Mouse (Mus musculus) liver, embryonic 16.5 days (tissue): ENCODE results near the gene Relt. TPM values are rescaled to one million over a fixed set of nuclear protein-coding genes. Genes with fewer than 3 reads are reported as not detected.

Source experiments
- ATAC-seq: fragments of 200-750 bp; cut with Nextera tagmentation; 2 replicates; pipeline ENCODE4 v1.8.0; 2017; ENCODE audit warnings: low read depth, mild to moderate bottlenecking, moderate number of reproducible peaks, moderate library complexity
- H3K27ac ChIP-seq: fragments of 300-500 bp; sonication (generic); 2 replicates; pipeline ENCODE4 v1.5.1; 2014; ENCODE audit warnings: mild to moderate bottlenecking, low read length
- H3K27me3 ChIP-seq: fragments of 300-500 bp; sonication (generic); 2 replicates; pipeline ENCODE4 v1.6.1; 2014; ENCODE audit warnings: low read depth, low read length, mixed read lengths; ENCODE audit not compliant: control insufficient read depth, insufficient read depth
- H3K36me3 ChIP-seq: fragments of 300-500 bp; sonication (generic); 2 replicates; pipeline ENCODE4 v1.6.1; 2014; ENCODE audit warnings: mild to moderate bottlenecking; ENCODE audit not compliant: control insufficient read depth, insufficient read depth
- H3K4me1 ChIP-seq: fragments of 300-500 bp; sonication (generic); 2 replicates; pipeline ENCODE4 v1.6.1; 2014; ENCODE audit warnings: low read depth, low read length, mixed read lengths; ENCODE audit not compliant: control insufficient read depth
- H3K4me2 ChIP-seq: fragments of 300-500 bp; sonication (generic); 2 replicates; pipeline ENCODE4 v1.6.1; 2014; ENCODE audit warnings: low read depth, low read length, mixed read lengths
- H3K4me3 ChIP-seq: fragments of 300-500 bp; sonication (generic); 2 replicates; pipeline ENCODE4 v1.5.1; 2014; ENCODE audit warnings: low read depth, mild to moderate bottlenecking, low read length
- H3K9ac ChIP-seq: fragments of 300-500 bp; sonication (generic); 2 replicates; pipeline ENCODE4 v1.6.1; 2014; ENCODE audit warnings: low read depth, low read length
- H3K9me3 ChIP-seq: fragments of 300-500 bp; sonication (generic); replicated peaks from 2 replicates; pipeline ENCODE4 v1.6.1; 2016; ENCODE audit warnings: low read length; ENCODE audit not compliant: control insufficient read depth
- WGBS: fragments of 180-500 bp; shearing (Covaris S2); extraction: QIAGEN DNeasy Blood & Tissue Kit; methylation state at CpG from one replicate; pipeline ENCODE4 v1.1.7; 2014; ENCODE audit not compliant: insufficient replicate concordance; 5-methylcytosine and 5-hydroxymethylcytosine counted together
- polyA plus RNA-seq: library from polyadenylated mRNA; unstranded; fragments of >200 nt; fragmentation: Nextera tagmentation; extraction: Ambion mirVana; gene quantifications from 2 replicates; pipeline ENCODE4 v1.2.1, GENCODE M21; 2015

The Relt gene
- 15.8 and 16.3 TPM in 2 replicates for polyA plus RNA-seq

- ATAC-seq, result peak; percentile 88
- Histone ChIP-seq H3K4me1 (peaks cover 48% of the 10 kb centered on the region), H3K4me2 (peak within 1 kb of the TSS; percentile 86)
Measured at GRCm38 (mm10) chr7:100862828-100863638, at the start of gene Relt. Gene Relt (minus strand): TSS chr7:100863446.

GRCm38 (mm10) chr7:100911791-100912190 lies 48.5 kb upstream of the Relt start:
- H3K9me3 ChIP-seq, result no peaks in the 10 kb centered on the region
- WGBS, result 63% methylated on average over 9 of the region's 9 CpGs
- H3K27ac ChIP-seq, result no peak overlapping the region

More at GRCm38 (mm10) chr7:100862828-100863638, at the start of gene Relt:
- Histone ChIP-seq H3K9ac (peak within 1 kb of the TSS; percentile 99), H3K9me3 (no peaks in the 10 kb centered on the region), H3K27ac (peak within 1 kb of the TSS; percentile 89), H3K27me3 (no peaks in the 10 kb centered on the region), H3K36me3 (peaks cover 5% of the 10 kb centered on the region), H3K4me3 (peak within 1 kb of the TSS; percentile 98)
- WGBS, result under 1% methylated on average over 90 of the region's 91 CpGs

DNA sequence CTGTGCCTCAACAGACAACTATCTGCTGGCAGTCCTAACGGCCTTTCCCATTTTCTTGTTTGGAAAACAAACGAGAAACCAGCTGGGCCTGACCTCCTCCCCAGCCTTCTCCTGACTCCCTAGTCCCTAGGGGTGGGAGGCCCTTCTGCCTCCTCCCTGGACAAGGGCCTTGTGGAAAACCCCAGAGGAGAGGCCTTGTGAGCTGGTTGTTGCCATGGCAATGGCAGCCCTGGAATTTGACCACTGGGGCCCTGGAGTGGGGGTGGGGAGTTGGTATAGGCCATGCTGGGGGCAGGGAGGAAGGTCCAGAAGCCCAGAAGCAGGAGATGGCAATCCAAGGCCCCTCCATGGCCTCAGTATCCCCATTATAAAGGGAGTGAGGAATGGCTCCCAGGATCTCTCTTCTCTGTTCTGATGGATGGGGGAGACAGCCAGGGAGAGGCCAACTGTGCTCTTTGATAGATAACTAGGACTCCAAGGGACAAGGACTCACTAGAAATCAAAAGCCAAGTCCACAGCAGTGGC lies 48.1 kb upstream of the Relt start:
- Histone ChIP-seq H3K4me1 (peaks cover 5% of the 10 kb centered on the region), H3K9me3 (no peaks in the 10 kb centered on the region), H3K27me3 (no peaks in the 10 kb centered on the region), H3K4me2 (no peak overlapping the region), H3K4me3 (no peak overlapping the region), H3K36me3 (no peaks in the 10 kb centered on the region), H3K27ac (no peak overlapping the region), H3K9ac (no peak overlapping the region)
- peak; percentile 45; the same call in 1 of the 2 replicates for ATAC-seq
- 42% methylated on average over 2 of the region's 2 CpGs for WGBS

More at GRCm38 (mm10) chr7:100911791-100912190, 48.5 kb upstream of the Relt start:
- Histone ChIP-seq H3K9ac (no peak overlapping the region), H3K36me3 (no peaks in the 10 kb centered on the region), H3K4me1 (peaks cover 5% of the 10 kb centered on the region), H3K4me3 (no peak overlapping the region), H3K27me3 (no peaks in the 10 kb centered on the region), H3K4me2 (no peak overlapping the region)
- no peak for ATAC-seq

- no peak overlapping the region for H3K4me2 ChIP-seq
- no peak for ATAC-seq
Measured at GRCm38 (mm10) chr7:100908567-100908966, 45.3 kb upstream of the Relt start.

DNA sequence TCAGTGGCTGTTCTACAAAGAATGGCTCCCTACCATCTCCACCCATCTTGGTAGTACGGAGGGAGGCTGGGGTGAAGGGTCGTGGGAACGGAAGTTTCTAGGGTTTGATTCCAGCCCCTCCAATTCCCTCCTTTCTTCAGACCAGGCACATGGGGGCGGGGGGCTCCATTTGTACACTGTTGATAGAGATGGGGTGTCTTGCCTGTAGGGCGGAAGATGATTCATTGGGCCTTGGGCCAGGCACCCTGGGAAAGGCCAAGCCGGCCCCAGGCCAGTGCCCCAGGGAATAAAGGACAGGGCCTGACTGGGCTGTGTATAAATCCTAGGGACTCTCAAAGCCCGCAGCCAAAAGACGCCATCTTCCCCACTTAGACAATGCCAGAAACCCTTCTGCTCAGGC lies 44.8 kb upstream of the Relt start:
- H3K27me3 ChIP-seq, result no peaks in the 10 kb centered on the region
- ATAC-seq, result 0 out of 2 replicates have a peak, but pooled peaks have one; percentile 30
- no peak overlapping the region for H3K9ac ChIP-seq
- H3K4me3 ChIP-seq, result no peak overlapping the region
- no peak overlapping the region for H3K27ac ChIP-seq
- peaks cover 5% of the 10 kb centered on the region; the same call in 1 of the 2 replicates for H3K4me1 ChIP-seq
- no peak overlapping the region for H3K4me2 ChIP-seq
- no peaks in the 10 kb centered on the region for H3K9me3 ChIP-seq
- no peaks in the 10 kb centered on the region for H3K36me3 ChIP-seq
- WGBS, result 70% methylated on average over 8 of the region's 8 CpGs

More at GRCm38 (mm10) chr7:100908567-100908966, 45.3 kb upstream of the Relt start:
- peaks cover 5% of the 10 kb centered on the region for H3K4me1 ChIP-seq
- no peaks in the 10 kb centered on the region for H3K27me3 ChIP-seq
- WGBS, result 52% methylated on average over 8 of the region's 8 CpGs
- no peak overlapping the region for H3K27ac ChIP-seq
- H3K36me3 ChIP-seq, result no peaks in the 10 kb centered on the region
- H3K4me3 ChIP-seq, result no peak overlapping the region
- H3K9ac ChIP-seq, result no peak overlapping the region
- H3K9me3 ChIP-seq, result no peaks in the 10 kb centered on the region

DNA sequence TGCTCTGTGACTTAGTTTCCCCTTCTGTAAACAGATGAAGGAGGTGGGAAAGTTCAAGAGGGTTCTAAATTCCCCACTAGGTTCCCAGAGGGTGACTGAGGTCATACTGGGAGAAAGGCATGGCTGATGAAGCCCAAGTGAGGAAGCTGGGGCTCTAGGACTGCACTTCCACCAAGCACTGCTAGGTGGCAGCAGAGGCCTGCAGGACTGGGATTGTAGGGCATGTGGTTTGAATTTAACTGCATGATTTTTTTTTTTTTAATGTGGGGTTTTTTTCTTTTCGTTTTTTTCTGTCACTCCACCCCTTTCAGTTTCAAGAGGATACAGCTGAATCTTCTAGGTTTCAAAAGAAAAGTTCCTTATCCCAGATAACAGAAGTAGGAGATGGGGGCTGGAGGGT lies 44.0 kb upstream of the Relt start:
- WGBS, result 0% methylated on average over 1 of the region's 1 CpGs

GRCm38 (mm10) chr7:100906029-100906789 lies 43.0 kb upstream of the Relt start:
- Histone ChIP-seq H3K9ac (no peak overlapping the region), H3K27me3 (no peaks in the 10 kb centered on the region), H3K4me3 (no peak overlapping the region), H3K27ac (no peak overlapping the region), H3K4me2 (no peak overlapping the region), H3K36me3 (no peaks in the 10 kb centered on the region), H3K9me3 (no peaks in the 10 kb centered on the region), H3K4me1 (peaks cover 2% of the 10 kb centered on the region; the same call in 1 of the 2 replicates)
- WGBS, result 72% methylated on average over 10 of the region's 10 CpGs
- ATAC-seq, result no peak

More for the DNA sequence above, 44.0 kb upstream of the Relt start:
- Histone ChIP-seq H3K4me1 (peaks cover 5% of the 10 kb centered on the region; the same call in 1 of the 2 replicates), H3K9me3 (no peaks in the 10 kb centered on the region), H3K4me2 (no peak overlapping the region), H3K36me3 (no peaks in the 10 kb centered on the region), H3K27ac (no peak overlapping the region), H3K27me3 (no peaks in the 10 kb centered on the region), H3K4me3 (no peak overlapping the region), H3K9ac (no peak overlapping the region)
- no peak for ATAC-seq

- H3K4me1 ChIP-seq, result peaks cover 2% of the 10 kb centered on the region; the same call in 1 of the 2 replicates
- no peak for ATAC-seq
Measured at GRCm38 (mm10) chr7:100905037-100905436, 41.8 kb upstream of the Relt start.

More at GRCm38 (mm10) chr7:100905037-100905436, 41.8 kb upstream of the Relt start:
- Histone ChIP-seq H3K9me3 (no peaks in the 10 kb centered on the region), H3K4me3 (no peak overlapping the region), H3K27ac (no peak overlapping the region), H3K9ac (no peak overlapping the region), H3K4me2 (no peak overlapping the region), H3K36me3 (no peaks in the 10 kb centered on the region), H3K27me3 (no peaks in the 10 kb centered on the region)
- WGBS, result 64% methylated on average over 7 of the region's 7 CpGs
